Comparison of ENCODE assay signal across 1 mouse cellular context in genomic region chr2:180346820-180347497, GRCm38 (mm10).
TF ChIP-seq lines count a peak whose summit lies in the region.

No protein-coding gene starts in this region.

TF ChIP-seq in MEL, 35 proteins besides CTCF, POLR2A, EP300 and RAD21 (continued from another document):
- TF ChIP-seq ZC3H11A (IDR thresholded peaks at IDR 0.05; ENCODE audit: low read depth, low read length) (peak; percentile 78), RCOR1 (IDR thresholded peaks at IDR 0.05; ENCODE audit: low read depth, low read length) (no peak), MXI1 (IDR thresholded peaks at IDR 0.05; ENCODE audit: low read depth, low read length) (no peak), ETS1 (IDR thresholded peaks at IDR 0.05; ENCODE audit: low read depth, low read length) (no peak), MAZ (IDR thresholded peaks at IDR 0.05; ENCODE audit: low read depth, low read length) (no peak), KAT2A (conservative IDR thresholded peaks at IDR 0.05; ENCODE audit: low read depth, low read length) (no peak)
